Mouse (Mus musculus) small intestine, adult 2 months (tissue): Measurements from ENCODE around the gene 9130230L23Rik.

Experiments
- CTCF ChIP-seq: fragments of 200-500 bp; IDR thresholded peaks from 2 replicates; pipeline ENCODE4 v1.5.1; 2012; ENCODE audit warnings: low read depth, mild to moderate bottlenecking, control low read depth, inconsistent platforms, low read length, moderate library complexity, mixed read lengths; ENCODE audit not compliant: insufficient replicate concordance, insufficient read length; ENCODE audit errors: extremely low read depth
- POLR2A ChIP-seq: fragments of 200-500 bp; IDR thresholded peaks from 2 replicates; pipeline ENCODE4 v1.6.1; 2012; ENCODE audit warnings: low read depth, mild to moderate bottlenecking, control low read depth, inconsistent platforms, low read length, moderate library complexity

GRCm38 (mm10) chr5:65937011-65937726 lies 66.9 kb downstream of the 9130230L23Rik start:
- TF ChIP-seq CTCF (no peak), POLR2A (no peak)
